Mouse (Mus musculus): ENCODE results near the gene Klhl29. TPM values are rescaled to one million over a fixed set of nuclear protein-coding genes. Genes with fewer than 3 reads are reported as not detected.
"Not testable (repeated sequence)": the region's sequence is repeated elsewhere in the genome, so short reads cannot be mapped to it uniquely, and the experiment has no call there.

Klhl29 gene
- polyA plus RNA-seq, 1 experiment, result 6.7 TPM

- whole genome bisulfite sequencing, result 87% methylated on average over 6 of the region's 6 CpGs
- H3K27me3 ChIP-seq (ENCODE audit: control insufficient read depth, insufficient read depth, low read length), result no peaks in the 10 kb centered on the region
- DNase-seq, result no peak
- no peaks in the 10 kb centered on the region for H3K4me1 ChIP-seq (replicated peaks; ENCODE audit: control insufficient read depth, insufficient read depth, low read length)
- TF ChIP-seq CTCF (IDR thresholded peaks at IDR 0.05; ENCODE audit: borderline replicate concordance, control insufficient read depth, extremely low read depth, insufficient read depth, low read length, poor library complexity) (no peak), POLR2A (IDR thresholded peaks at IDR 0.05; ENCODE audit: control insufficient read depth, extremely low read depth, insufficient read depth, low read length, poor library complexity) (no peak)
- no peaks in the 10 kb centered on the region for H3K36me3 ChIP-seq (ENCODE audit: control insufficient read depth, insufficient read depth, low read length)
- H3K27ac ChIP-seq (ENCODE audit: control insufficient read depth, insufficient read depth, low read length), result no peak overlapping the region
- no peak overlapping the region for H3K4me3 ChIP-seq (ENCODE audit: control insufficient read depth, insufficient read depth, low read length)
Measured at GRCm38 (mm10) chr12:5345088-5345487, 30.4 kb downstream of the Klhl29 start.

- not testable (repeated sequence) for DNase-seq; H3K36me3 ChIP-seq (ENCODE audit: control insufficient read depth, insufficient read depth, low read length); H3K27me3 ChIP-seq (ENCODE audit: control insufficient read depth, insufficient read depth, low read length); H3K27ac ChIP-seq (ENCODE audit: control insufficient read depth, insufficient read depth, low read length); H3K4me1 ChIP-seq (replicated peaks; ENCODE audit: control insufficient read depth, insufficient read depth, low read length); H3K4me3 ChIP-seq (ENCODE audit: control insufficient read depth, insufficient read depth, low read length)
- WGBS, result 92% methylated on average over 6 of the region's 7 CpGs
Measured at GRCm38 (mm10) chr12:5344457-5344856, 31.0 kb downstream of the Klhl29 start.

GRCm38 (mm10) chr12:5340151-5340603, 35.3 kb downstream of the Klhl29 start:
- Histone ChIP-seq H3K4me3 (ENCODE audit: control insufficient read depth, insufficient read depth, low read length) (no peak overlapping the region), H3K4me1 (replicated peaks; ENCODE audit: control insufficient read depth, insufficient read depth, low read length) (no peaks in the 10 kb centered on the region), H3K27me3 (ENCODE audit: control insufficient read depth, insufficient read depth, low read length) (no peaks in the 10 kb centered on the region), H3K36me3 (ENCODE audit: control insufficient read depth, insufficient read depth, low read length) (no peaks in the 10 kb centered on the region), H3K27ac (ENCODE audit: control insufficient read depth, insufficient read depth, low read length) (no peak overlapping the region)
- TF ChIP-seq POLR2A (IDR thresholded peaks at IDR 0.05; ENCODE audit: control insufficient read depth, extremely low read depth, insufficient read depth, low read length, poor library complexity) (no peak), CTCF (IDR thresholded peaks at IDR 0.05; ENCODE audit: borderline replicate concordance, control insufficient read depth, extremely low read depth, insufficient read depth, low read length, poor library complexity) (no peak)
- no peak for DNase-seq
- 98% methylated on average over 6 of the region's 6 CpGs for WGBS

- TF ChIP-seq CTCF (IDR thresholded peaks at IDR 0.05; ENCODE audit: borderline replicate concordance, control insufficient read depth, extremely low read depth, insufficient read depth, low read length, poor library complexity) (no peak), POLR2A (IDR thresholded peaks at IDR 0.05; ENCODE audit: control insufficient read depth, extremely low read depth, insufficient read depth, low read length, poor library complexity) (no peak)
- no peaks in the 10 kb centered on the region for H3K4me1 ChIP-seq (replicated peaks; ENCODE audit: control insufficient read depth, insufficient read depth, low read length)
- no peak overlapping the region for H3K4me3 ChIP-seq (ENCODE audit: control insufficient read depth, insufficient read depth, low read length)
- no peaks in the 10 kb centered on the region for H3K36me3 ChIP-seq (ENCODE audit: control insufficient read depth, insufficient read depth, low read length)
- no peak overlapping the region for H3K27ac ChIP-seq (ENCODE audit: control insufficient read depth, insufficient read depth, low read length)
- H3K27me3 ChIP-seq (ENCODE audit: control insufficient read depth, insufficient read depth, low read length), result no peaks in the 10 kb centered on the region
- no peak for DNase-seq
- 49% methylated on average over 8 of the region's 8 CpGs for WGBS
Measured at GRCm38 (mm10) chr12:5336927-5337712, 38.4 kb downstream of the Klhl29 start.

GRCm38 (mm10) chr12:5336331-5336730, 39.2 kb downstream of the Klhl29 start:
- H3K36me3 ChIP-seq (ENCODE audit: control insufficient read depth, insufficient read depth, low read length), result no peaks in the 10 kb centered on the region
- H3K27ac ChIP-seq (ENCODE audit: control insufficient read depth, insufficient read depth, low read length), result no peak overlapping the region

GRCm38 (mm10) chr12:5334956-5335355, 40.5 kb downstream of the Klhl29 start:
- no peak for DNase-seq
- no peaks in the 10 kb centered on the region for H3K36me3 ChIP-seq (ENCODE audit: control insufficient read depth, insufficient read depth, low read length)
- H3K27me3 ChIP-seq (ENCODE audit: control insufficient read depth, insufficient read depth, low read length), result no peaks in the 10 kb centered on the region
- no peak for TF ChIP-seq POLR2A (IDR thresholded peaks at IDR 0.05; ENCODE audit: control insufficient read depth, extremely low read depth, insufficient read depth, low read length, poor library complexity)
- TF ChIP-seq CTCF (IDR thresholded peaks at IDR 0.05; ENCODE audit: borderline replicate concordance, control insufficient read depth, extremely low read depth, insufficient read depth, low read length, poor library complexity), result no peak
- H3K27ac ChIP-seq (ENCODE audit: control insufficient read depth, insufficient read depth, low read length), result no peak overlapping the region
- H3K4me3 ChIP-seq (ENCODE audit: control insufficient read depth, insufficient read depth, low read length), result no peak overlapping the region
- H3K4me1 ChIP-seq (replicated peaks; ENCODE audit: control insufficient read depth, insufficient read depth, low read length), result no peaks in the 10 kb centered on the region
- 81% methylated on average over 9 of the region's 9 CpGs for WGBS

More at GRCm38 (mm10) chr12:5336331-5336730, 39.2 kb downstream of the Klhl29 start:
- Histone ChIP-seq H3K4me1 (replicated peaks; ENCODE audit: control insufficient read depth, insufficient read depth, low read length) (no peaks in the 10 kb centered on the region), H3K4me3 (ENCODE audit: control insufficient read depth, insufficient read depth, low read length) (no peak overlapping the region), H3K27me3 (ENCODE audit: control insufficient read depth, insufficient read depth, low read length) (no peaks in the 10 kb centered on the region)
- WGBS, result 88% methylated on average over 6 of the region's 6 CpGs
- TF ChIP-seq POLR2A (IDR thresholded peaks at IDR 0.05; ENCODE audit: control insufficient read depth, extremely low read depth, insufficient read depth, low read length, poor library complexity) (no peak), CTCF (IDR thresholded peaks at IDR 0.05; ENCODE audit: borderline replicate concordance, control insufficient read depth, extremely low read depth, insufficient read depth, low read length, poor library complexity) (no peak)
- no peak for DNase-seq

- no peaks in the 10 kb centered on the region for H3K4me1 ChIP-seq (replicated peaks; ENCODE audit: control insufficient read depth, insufficient read depth, low read length)
- H3K27ac ChIP-seq (ENCODE audit: control insufficient read depth, insufficient read depth, low read length), result no peak overlapping the region
- TF ChIP-seq POLR2A (IDR thresholded peaks at IDR 0.05; ENCODE audit: control insufficient read depth, extremely low read depth, insufficient read depth, low read length, poor library complexity), result no peak
- TF ChIP-seq CTCF (IDR thresholded peaks at IDR 0.05; ENCODE audit: borderline replicate concordance, control insufficient read depth, extremely low read depth, insufficient read depth, low read length, poor library complexity), result no peak
- 89% methylated on average over 2 of the region's 2 CpGs for WGBS
- no peaks in the 10 kb centered on the region for H3K36me3 ChIP-seq (ENCODE audit: control insufficient read depth, insufficient read depth, low read length)
- DNase-seq, result no peak
- no peaks in the 10 kb centered on the region for H3K27me3 ChIP-seq (ENCODE audit: control insufficient read depth, insufficient read depth, low read length)
- H3K4me3 ChIP-seq (ENCODE audit: control insufficient read depth, insufficient read depth, low read length), result no peak overlapping the region
Measured at GRCm38 (mm10) chr12:5334175-5334574, 41.3 kb downstream of the Klhl29 start.
